Mouse (Mus musculus) forebrain, embryonic 16.5 days (tissue): Measurements from ENCODE around the gene Enkd1. TPM values are rescaled to one million over a fixed set of nuclear protein-coding genes. Genes with fewer than 3 reads are reported as not detected.

Experiments
- ATAC-seq: fragments of 200-750 bp; cut with Nextera tagmentation; 2 replicates; pipeline ENCODE4 v1.8.0; 2017; ENCODE audit warnings: mild to moderate bottlenecking, moderate library complexity
- H3K27ac ChIP-seq: fragments of 300-500 bp; sonication (generic); 2 replicates; pipeline ENCODE4 v1.5.1; 2014; ENCODE audit warnings: low read length, control low read depth
- H3K27me3 ChIP-seq: fragments of 300-500 bp; sonication (generic); replicated peaks from 2 replicates; pipeline ENCODE4 v1.6.1; 2014; ENCODE audit warnings: low read length; ENCODE audit not compliant: control insufficient read depth, insufficient read depth
- H3K36me3 ChIP-seq: fragments of 300-500 bp; sonication (generic); 2 replicates; pipeline ENCODE4 v1.6.1; 2014; ENCODE audit not compliant: control insufficient read depth, insufficient read depth
- H3K4me1 ChIP-seq: fragments of 300-500 bp; sonication (generic); replicated peaks from 2 replicates; pipeline ENCODE4 v1.6.1; 2014; ENCODE audit warnings: low read length; ENCODE audit not compliant: control insufficient read depth, insufficient read depth
- H3K4me2 ChIP-seq: fragments of 300-500 bp; sonication (generic); 2 replicates; pipeline ENCODE4 v1.6.1; 2014; ENCODE audit warnings: mild to moderate bottlenecking, low read length, control low read depth
- H3K4me3 ChIP-seq: fragments of 300-500 bp; sonication (generic); replicated peaks from 2 replicates; pipeline ENCODE4 v1.5.1; 2014; ENCODE audit warnings: mild to moderate bottlenecking, low read length, control low read depth
- H3K9ac ChIP-seq: fragments of 300-500 bp; sonication (generic); replicated peaks from 2 replicates; pipeline ENCODE4 v1.6.1; 2014; ENCODE audit warnings: low read depth, low read length, control low read depth
- H3K9me3 ChIP-seq: fragments of 300-500 bp; sonication (generic); 2 replicates; pipeline ENCODE4 v1.6.1; 2016; ENCODE audit warnings: low read length; ENCODE audit not compliant: control insufficient read depth
- WGBS: fragments of 180-500 bp; shearing (Covaris S2); extraction: QIAGEN DNeasy Blood & Tissue Kit; methylation state at CpG from one replicate; pipeline ENCODE4 v1.1.7; 2014; 5-methylcytosine and 5-hydroxymethylcytosine counted together
- polyA plus RNA-seq: library from polyadenylated mRNA; unstranded; fragments of >200 nt; fragmentation: Nextera tagmentation; extraction: Ambion mirVana; gene quantifications from 2 replicates; pipeline ENCODE4 v1.2.1, GENCODE M21; 2015

Gene Enkd1
- 16.3 and 19.6 TPM in 2 replicates for polyA plus RNA-seq

GRCm38 (mm10) chr8:105707498-105708403 is at the start of gene Enkd1, which contains the start of gene 4933405L10Rik:
Gene Enkd1 (minus strand): TSS chr8:105708210.
Gene 4933405L10Rik (plus strand): TSS chr8:105707655.
- Histone ChIP-seq H3K9ac (peak within 1 kb of the TSS; percentile 55), H3K4me1 (peaks cover 15% of the 10 kb centered on the region), H3K27me3 (no peaks in the 10 kb centered on the region), H3K4me2 (peak within 1 kb of the TSS; percentile 92), H3K27ac (no peak within 1 kb of the TSS), H3K9me3 (no peaks in the 10 kb centered on the region), H3K4me3 (peak within 1 kb of the TSS; percentile 79), H3K36me3 (peaks cover 2% of the 10 kb centered on the region; the same call in 1 of the 2 replicates)
- ATAC-seq = peak; percentile 81
- WGBS = under 1% methylated on average over 53 of the region's 55 CpGs

GRCm38 (mm10) chr8:105754688-105755087 is 46.7 kb upstream of the Enkd1 start:
- WGBS = 96% methylated on average over 2 of the region's 2 CpGs
- H3K9ac ChIP-seq = no peak overlapping the region
- H3K27me3 ChIP-seq = no peaks in the 10 kb centered on the region
- H3K36me3 ChIP-seq = no peaks in the 10 kb centered on the region
- H3K4me1 ChIP-seq = peaks cover 31% of the 10 kb centered on the region
- no peak overlapping the region for H3K4me2 ChIP-seq
- no peak overlapping the region for H3K27ac ChIP-seq
- no peak for ATAC-seq
- no peaks in the 10 kb centered on the region for H3K9me3 ChIP-seq
- H3K4me3 ChIP-seq = no peak overlapping the region

- H3K4me3 ChIP-seq = no peak overlapping the region
- no peaks in the 10 kb centered on the region for H3K27me3 ChIP-seq
- no peak overlapping the region for H3K27ac ChIP-seq
- no peak overlapping the region for H3K9ac ChIP-seq
- WGBS = 43% methylated on average over 2 of the region's 2 CpGs
- no peaks in the 10 kb centered on the region for H3K9me3 ChIP-seq
- no peaks in the 10 kb centered on the region for H3K36me3 ChIP-seq
- peaks cover 30% of the 10 kb centered on the region for H3K4me1 ChIP-seq
- no peak for ATAC-seq
- no peak overlapping the region for H3K4me2 ChIP-seq
Observed at GRCm38 (mm10) chr8:105753916-105754315, 45.9 kb upstream of the Enkd1 start.

GRCm38 (mm10) chr8:105750606-105751005 is 42.6 kb upstream of the Enkd1 start:
- Histone ChIP-seq H3K9me3 (no peaks in the 10 kb centered on the region), H3K4me1 (peaks cover 19% of the 10 kb centered on the region), H3K36me3 (no peaks in the 10 kb centered on the region), H3K4me3 (0 out of 2 replicates have a peak overlapping the region, but pooled peaks have one; percentile 9), H3K4me2 (peak overlapping the region; percentile 27), H3K27ac (peak overlapping the region; percentile 13; the same call in 1 of the 2 replicates), H3K9ac (no peak overlapping the region), H3K27me3 (no peaks in the 10 kb centered on the region)
- ATAC-seq = peak; percentile 81
- 6% methylated on average over 11 of the region's 11 CpGs for WGBS

GRCm38 (mm10) chr8:105743301-105743700 is 35.3 kb upstream of the Enkd1 start:
- Histone ChIP-seq H3K9ac (no peak overlapping the region), H3K27me3 (no peaks in the 10 kb centered on the region), H3K36me3 (no peaks in the 10 kb centered on the region), H3K4me2 (no peak overlapping the region), H3K9me3 (no peaks in the 10 kb centered on the region), H3K4me1 (no peaks in the 10 kb centered on the region), H3K27ac (no peak overlapping the region), H3K4me3 (no peak overlapping the region)
- no peak for ATAC-seq
- 90% methylated on average over 4 of the region's 4 CpGs for WGBS

- no peak overlapping the region for H3K4me2 ChIP-seq
- no peaks in the 10 kb centered on the region for H3K27me3 ChIP-seq
- H3K36me3 ChIP-seq = no peaks in the 10 kb centered on the region
- H3K4me3 ChIP-seq = no peak overlapping the region
- H3K27ac ChIP-seq = no peak overlapping the region
- no peaks in the 10 kb centered on the region for H3K4me1 ChIP-seq
- no peaks in the 10 kb centered on the region for H3K9me3 ChIP-seq
- 94% methylated on average over 5 of the region's 5 CpGs for WGBS
- ATAC-seq = no peak
- no peak overlapping the region for H3K9ac ChIP-seq
Observed at GRCm38 (mm10) chr8:105739216-105739615, 31.2 kb upstream of the Enkd1 start.

GRCm38 (mm10) chr8:105732186-105732585 is 24.2 kb upstream of the Enkd1 start:
- Histone ChIP-seq H3K36me3 (peaks cover 5% of the 10 kb centered on the region; the same call in 1 of the 2 replicates), H3K4me3 (no peak overlapping the region), H3K4me2 (no peak overlapping the region), H3K27ac (no peak overlapping the region), H3K9ac (no peak overlapping the region), H3K4me1 (no peaks in the 10 kb centered on the region), H3K27me3 (no peaks in the 10 kb centered on the region), H3K9me3 (no peaks in the 10 kb centered on the region)
- no peak for ATAC-seq
- 94% methylated on average over 5 of the region's 5 CpGs for WGBS

GRCm38 (mm10) chr8:105727397-105728124 is 19.6 kb upstream of the Enkd1 start:
- H3K4me2 ChIP-seq = no peak overlapping the region
- H3K27ac ChIP-seq = no peak overlapping the region
- H3K9ac ChIP-seq = no peak overlapping the region
- WGBS = 91% methylated on average over 18 of the region's 18 CpGs
- peaks cover 21% of the 10 kb centered on the region for H3K36me3 ChIP-seq
- no peak overlapping the region for H3K4me3 ChIP-seq
- no peaks in the 10 kb centered on the region for H3K4me1 ChIP-seq
- no peaks in the 10 kb centered on the region for H3K27me3 ChIP-seq
- no peaks in the 10 kb centered on the region for H3K9me3 ChIP-seq
- no peak for ATAC-seq

GRCm38 (mm10) chr8:105725726-105726125 is 17.7 kb upstream of the Enkd1 start:
- 81% methylated on average over 5 of the region's 5 CpGs for WGBS
- Histone ChIP-seq H3K4me1 (no peaks in the 10 kb centered on the region), H3K27ac (no peak overlapping the region), H3K9ac (no peak overlapping the region), H3K9me3 (no peaks in the 10 kb centered on the region), H3K4me3 (no peak overlapping the region), H3K36me3 (peaks cover 19% of the 10 kb centered on the region), H3K4me2 (no peak overlapping the region), H3K27me3 (no peaks in the 10 kb centered on the region)
- ATAC-seq = no peak
